Mouse (Mus musculus): ENCODE measurements around the gene Col4a2.

DNA sequence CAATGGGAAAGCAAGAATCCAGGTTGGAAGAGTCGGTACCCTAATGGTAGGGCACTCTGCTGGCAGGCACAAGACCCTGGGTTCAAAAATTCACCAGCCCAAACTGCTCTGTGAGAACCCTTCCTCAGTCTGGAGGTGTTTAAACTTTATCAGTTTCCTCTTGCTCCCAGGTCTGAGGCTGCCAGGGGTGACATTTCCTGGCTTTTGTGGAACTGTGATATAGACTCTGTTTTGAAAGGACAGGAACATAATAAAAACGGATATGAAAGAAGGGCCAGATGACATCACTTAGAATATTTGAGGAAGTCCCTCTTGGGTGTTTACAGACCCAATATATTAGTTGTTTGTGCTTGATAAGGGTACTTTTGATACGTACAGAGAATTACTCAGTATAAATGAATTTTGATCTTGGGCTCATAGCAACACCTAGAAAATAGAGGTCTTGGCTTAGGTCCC, 28.5 kb downstream of the Col4a2 start:
- TF ChIP-seq CTCF (IDR thresholded peaks at IDR 0.05; ENCODE audit: low read depth) (no peak), EP300 (optimal IDR thresholded peaks at IDR 0.05) (no peak)
